Mouse (Mus musculus): ENCODE results near the gene Tmprss11a.

- no peak for TF ChIP-seq CTCF (IDR thresholded peaks at IDR 0.05; ENCODE audit: borderline replicate concordance, insufficient read depth, low read length)
- no peak for TF ChIP-seq POLR2A (IDR thresholded peaks at IDR 0.05; ENCODE audit: low read depth, low read length)
Measured at GRCm38 (mm10) chr5:86468890-86469289, at the start of gene Tmprss11a.
